Mouse (Mus musculus) testis, adult 2 months (tissue): ENCODE results near the gene Pars2.

ENCODE experiments used
- CTCF ChIP-seq: fragments of 200-500 bp; IDR thresholded peaks from 2 replicates; pipeline ENCODE4 v1.5.1; 2012; ENCODE audit warnings: low read depth, mild to moderate bottlenecking, inconsistent platforms, low read length, moderate library complexity; ENCODE audit not compliant: control insufficient read depth, insufficient read depth, insufficient replicate concordance
- POLR2A ChIP-seq: fragments of 200-500 bp; IDR thresholded peaks from 2 replicates; pipeline ENCODE4 v1.6.1; 2012; ENCODE audit warnings: low read depth, mild to moderate bottlenecking, inconsistent platforms, low read length, moderate library complexity; ENCODE audit not compliant: control insufficient read depth

DNA sequence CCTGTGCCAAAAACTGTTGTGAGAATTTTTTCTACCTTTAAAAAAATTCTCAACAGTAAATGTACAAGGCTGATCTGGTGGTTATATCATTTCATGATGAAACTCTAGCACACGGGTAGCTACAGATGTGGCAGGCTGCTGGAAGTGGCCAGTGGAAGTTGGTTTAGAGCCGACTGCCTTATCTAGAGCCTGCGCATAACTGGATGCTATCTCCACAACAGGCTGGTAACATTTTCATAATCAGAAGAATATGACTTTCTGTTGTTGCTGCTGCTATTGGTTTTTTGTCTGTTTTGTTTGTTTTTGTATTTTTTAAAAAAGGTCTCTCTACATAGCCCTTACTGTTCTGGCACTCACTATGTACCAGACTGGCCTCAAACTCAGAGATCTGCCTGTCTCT is 1.7 kb downstream of the Pars2 start:
- TF ChIP-seq POLR2A (no peak), CTCF (no peak)
